Mouse (Mus musculus) testis, adult 2 months (tissue): ENCODE measurements at regions not wholly inside any gene's neighbourhood (a gene's known extent, or its start where the extent isn't known, plus 50 kb on each side); places are given as distances from the start of the nearest gene placed in this dataset.

Source experiments
- CTCF ChIP-seq: fragments of 200-500 bp; IDR thresholded peaks from 2 replicates; pipeline ENCODE4 v1.5.1; 2012; ENCODE audit warnings: low read depth, mild to moderate bottlenecking, inconsistent platforms, low read length, moderate library complexity; ENCODE audit not compliant: control insufficient read depth, insufficient read depth, insufficient replicate concordance
- POLR2A ChIP-seq: fragments of 200-500 bp; IDR thresholded peaks from 2 replicates; pipeline ENCODE4 v1.6.1; 2012; ENCODE audit warnings: low read depth, mild to moderate bottlenecking, inconsistent platforms, low read length, moderate library complexity; ENCODE audit not compliant: control insufficient read depth

DNA sequence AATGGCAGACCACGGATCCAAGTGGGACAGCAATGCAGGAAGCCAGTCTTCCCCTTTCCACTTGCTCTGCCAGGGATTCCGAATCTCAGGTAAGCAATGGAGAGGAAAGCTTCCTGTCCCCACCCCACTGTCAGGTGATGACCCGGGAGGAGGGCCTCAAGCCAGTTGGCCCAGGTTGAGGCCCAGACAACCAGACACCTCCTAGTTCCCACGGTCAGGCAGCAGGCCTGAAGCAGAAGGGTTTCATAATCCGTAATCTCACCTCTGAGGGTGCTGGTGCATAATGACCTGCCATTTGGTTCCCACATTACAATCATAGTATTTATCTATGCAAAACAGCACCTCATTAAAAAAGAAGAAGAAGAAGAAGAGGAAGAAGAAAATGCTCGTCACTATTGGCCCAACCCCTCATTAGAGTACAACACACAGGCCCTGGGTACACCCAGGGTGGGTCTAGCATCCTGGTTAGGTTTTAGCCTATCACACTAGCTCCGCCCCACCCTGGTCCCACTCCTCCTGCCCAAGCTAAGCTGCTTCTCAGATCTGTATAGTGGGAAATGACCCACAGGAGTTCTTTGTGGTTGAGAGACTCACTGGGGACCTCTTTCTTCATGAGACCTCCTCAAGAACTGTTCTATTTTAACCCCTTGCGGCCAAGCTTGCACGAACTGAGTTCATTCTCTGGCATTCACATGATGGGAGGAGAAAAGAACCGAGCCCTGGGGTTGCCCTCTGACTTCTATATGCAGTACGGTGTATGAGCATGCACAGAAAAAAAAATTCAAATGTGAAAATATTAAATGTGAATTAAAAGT, 71.1 kb downstream of the Zfp36l1 start:
- no peak for TF ChIP-seq CTCF
- no peak for TF ChIP-seq POLR2A
